ENCODE assay signal across 10 mouse cellular contexts in the genomic region with DNA sequence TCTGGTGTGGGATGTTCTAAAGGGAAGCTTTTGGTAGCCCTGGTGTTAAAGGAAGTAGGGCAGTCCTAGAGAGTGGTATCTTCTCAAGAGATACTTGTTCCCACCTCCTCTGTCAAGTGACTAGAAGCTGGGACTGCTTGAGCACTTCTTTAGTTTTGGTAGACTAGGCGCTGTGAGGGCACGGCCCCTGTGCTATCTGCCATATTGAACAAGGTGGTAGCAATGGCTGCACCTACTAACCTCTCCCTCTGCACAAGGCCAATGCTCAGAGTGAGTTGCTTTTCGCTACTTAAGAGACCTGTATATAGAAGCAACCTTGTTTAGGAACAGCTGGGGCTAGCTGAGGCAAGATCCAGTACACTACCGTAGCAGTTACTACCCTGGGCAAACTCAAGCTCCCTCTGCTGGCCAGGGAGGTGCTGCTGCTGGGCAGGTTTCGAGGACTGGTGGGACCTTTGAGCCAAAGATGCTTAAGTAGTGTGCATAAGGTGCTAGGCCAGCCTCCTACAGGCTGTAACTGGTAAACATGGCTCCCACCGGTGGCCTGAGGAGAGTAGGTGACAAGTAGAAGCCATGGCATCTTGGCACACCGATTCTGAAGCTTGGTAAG. TPM values are rescaled to one million over a fixed set of nuclear protein-coding genes. Genes with fewer than 3 reads are reported as not detected.
DNase-seq lines count a peak whose midpoint lies in the region; ATAC-seq and TF ChIP-seq lines count a peak whose summit lies in the region.
"Had no signal": no experiment of that assay in that cellular context is flagged by ENCODE, and none has a peak within 500 bp of the region (broad histone marks: within the 10 kb centered on the region; RNA-seq: fewer than 3 reads in every experiment).

No protein-coding gene starts in this region.

- no peak for DNase-seq in hindbrain, postnatal 0 days (ENCODE audit: low spot score)
- DNase-seq in hindbrain, embryonic 14.5 days (ENCODE audit: low spot score), result no peak
- peak; percentile 18 for DNase-seq in c-Kit-positive CD71-positive TER-119-positive erythroid progenitor cells, embryonic 14.5 days (ENCODE audit: low spot score)
- peak in 1 of 3 experiments; percentile 35 for DNase-seq in liver, embryonic 14.5 days (ENCODE audit: low read depth in 3 of 3, low spot score in 3 of 3)
- DNase-seq in thymus, postnatal 14 days, result peak; percentile 33
- DNase-seq in cerebellum, adult 11 months, result no peak
- DNase-seq in frontal cortex, postnatal 10 days (ENCODE audit: low spot score in 2 of 2), result no peak

- H3K4me3 ChIP-seq in hindbrain, postnatal 0 days (ENCODE audit: low read length), result no peak overlapping the region
- no peak overlapping the region for H3K4me3 ChIP-seq in hindbrain, embryonic 14.5 days (replicated peaks; ENCODE audit: low read length)
- H3K4me3 ChIP-seq in ES-Bruce4 (ENCODE audit: low read depth, low read length), result no peak overlapping the region
- H3K4me3 ChIP-seq in liver, embryonic 14.5 days (ENCODE audit: insufficient read depth in 1 of 2, low read depth in 2 of 2, low read length in 2 of 2), result no peak overlapping the region
- H3K4me3 ChIP-seq: embryonic facial prominence, embryonic 13.5 days; midbrain, embryonic 12.5 days had no signal

- H3K27ac ChIP-seq in hindbrain, postnatal 0 days, result no peak overlapping the region
- H3K27ac ChIP-seq in hindbrain, embryonic 14.5 days, result no peak overlapping the region
- H3K27ac ChIP-seq in ES-Bruce4 (ENCODE audit: insufficient read depth, low read length), result 0 out of 2 replicates have a peak overlapping the region, but pooled peaks have one; percentile 3
- no peak overlapping the region for H3K27ac ChIP-seq in liver, embryonic 14.5 days
- H3K27ac ChIP-seq: embryonic facial prominence, embryonic 13.5 days; midbrain, embryonic 12.5 days had no signal

- TF ChIP-seq CTCF in hindbrain, postnatal 0 days (IDR thresholded peaks at IDR 0.05; ENCODE audit: low read depth), result peak; percentile 48
- TF ChIP-seq CTCF in ES-Bruce4 (IDR thresholded peaks at IDR 0.05; ENCODE audit: low read depth, low read length), result peak; percentile 60
- peak; percentile 80 for TF ChIP-seq CTCF in liver, embryonic 14.5 days (IDR thresholded peaks at IDR 0.05; ENCODE audit: low read depth)

- H3K9ac ChIP-seq in hindbrain, postnatal 0 days (replicated peaks; ENCODE audit: low read length), result no peak overlapping the region
- H3K9ac ChIP-seq in hindbrain, embryonic 14.5 days, result no peak overlapping the region
- no peak overlapping the region for H3K9ac ChIP-seq in ES-Bruce4 (ENCODE audit: low read depth, poor library complexity, severe bottlenecking)
- no peak overlapping the region for H3K9ac ChIP-seq in liver, embryonic 14.5 days (replicated peaks)
- H3K9ac ChIP-seq: embryonic facial prominence, embryonic 13.5 days; midbrain, embryonic 12.5 days had no signal

- no peaks in the 10 kb centered on the region for H3K27me3 ChIP-seq in hindbrain, postnatal 0 days (ENCODE audit: insufficient read depth, low read length)
- H3K27me3 ChIP-seq in hindbrain, embryonic 14.5 days (ENCODE audit: control insufficient read depth, insufficient read depth, low read length), result no peaks in the 10 kb centered on the region
- H3K27me3 ChIP-seq in ES-Bruce4 (ENCODE audit: control insufficient read depth, insufficient read depth, low read length, poor library complexity, severe bottlenecking), result no peaks in the 10 kb centered on the region
- no peaks in the 10 kb centered on the region for H3K27me3 ChIP-seq in liver, embryonic 14.5 days (ENCODE audit: control insufficient read depth, insufficient read depth, low read length)
- H3K27me3 ChIP-seq: embryonic facial prominence, embryonic 13.5 days; midbrain, embryonic 12.5 days had no signal

- TF ChIP-seq POLR2A in ES-Bruce4 (IDR thresholded peaks at IDR 0.05; ENCODE audit: insufficient read depth, low read length), result no peak

- ATAC-seq in hindbrain, postnatal 0 days, result 0 out of 2 replicates have a peak, but pooled peaks have one; percentile 19
- ATAC-seq in hindbrain, embryonic 14.5 days (ENCODE audit: low FRiP score), result no peak
- ATAC-seq in liver, embryonic 14.5 days (ENCODE audit: insufficient read depth), result peak; percentile 37; the same call in 1 of the 2 replicates

- no peaks in the 10 kb centered on the region for H3K4me1 ChIP-seq in hindbrain, postnatal 0 days (ENCODE audit: insufficient read depth, low read length)
- H3K4me1 ChIP-seq in hindbrain, embryonic 14.5 days (replicated peaks; ENCODE audit: control insufficient read depth, insufficient read depth, low read length), result no peaks in the 10 kb centered on the region
- H3K4me1 ChIP-seq in ES-Bruce4 (ENCODE audit: control insufficient read depth, insufficient read depth, low read length), result no peaks in the 10 kb centered on the region
- no peaks in the 10 kb centered on the region for H3K4me1 ChIP-seq in liver, embryonic 14.5 days (replicated peaks; ENCODE audit: control insufficient read depth in 2 of 2, insufficient read depth in 2 of 2, low read length in 1 of 2)
- H3K4me1 ChIP-seq: midbrain, embryonic 12.5 days had no signal

- no peak for TF ChIP-seq EP300 in ES-Bruce4 (IDR thresholded peaks at IDR 0.05; ENCODE audit: insufficient read depth, low read depth, low read length)
- TF ChIP-seq EP300 in liver, embryonic 14.5 days (IDR thresholded peaks at IDR 0.05; ENCODE audit: low read depth), result no peak

- 94% methylated on average over 7 of the region's 7 CpGs for WGBS in hindbrain, postnatal 0 days
- 95% methylated on average over 7 of the region's 7 CpGs for WGBS in hindbrain, embryonic 14.5 days
- WGBS in liver, embryonic 14.5 days (ENCODE audit: insufficient replicate concordance), result 75% methylated on average over 7 of the region's 7 CpGs

- no peak overlapping the region for H3K4me2 ChIP-seq in hindbrain, postnatal 0 days (ENCODE audit: low read depth, low read length)
- H3K4me2 ChIP-seq in hindbrain, embryonic 14.5 days (replicated peaks), result no peak overlapping the region
- no peak overlapping the region for H3K4me2 ChIP-seq in liver, embryonic 14.5 days (ENCODE audit: low read depth)
- H3K4me2 ChIP-seq: embryonic facial prominence, embryonic 13.5 days; midbrain, embryonic 12.5 days had no signal

- H3K9me3 ChIP-seq in hindbrain, postnatal 0 days (ENCODE audit: low read length), result no peaks in the 10 kb centered on the region
- H3K9me3 ChIP-seq in hindbrain, embryonic 14.5 days (ENCODE audit: control insufficient read depth, low read length), result no peaks in the 10 kb centered on the region
- no peaks in the 10 kb centered on the region for H3K9me3 ChIP-seq in ES-Bruce4 (replicated peaks; ENCODE audit: control insufficient read depth, insufficient read depth, low read length, poor library complexity, severe bottlenecking)
- H3K9me3 ChIP-seq in liver, embryonic 14.5 days (ENCODE audit: control insufficient read depth, low read length), result no peaks in the 10 kb centered on the region
- H3K9me3 ChIP-seq: embryonic facial prominence, embryonic 13.5 days; midbrain, embryonic 12.5 days had no signal

- H3K36me3 ChIP-seq in hindbrain, postnatal 0 days (ENCODE audit: insufficient read depth, low read length), result peaks cover 74% of the 10 kb centered on the region
- peaks cover 93% of the 10 kb centered on the region for H3K36me3 ChIP-seq in hindbrain, embryonic 14.5 days (replicated peaks; ENCODE audit: control insufficient read depth, insufficient read depth)
- H3K36me3 ChIP-seq in ES-Bruce4 (ENCODE audit: control insufficient read depth, insufficient read depth, low read length, poor library complexity, severe bottlenecking), result peaks cover 67% of the 10 kb centered on the region
- H3K36me3 ChIP-seq in liver, embryonic 14.5 days (replicated peaks; ENCODE audit: control insufficient read depth, insufficient read depth, low read depth), result peaks cover 26% of the 10 kb centered on the region

RNA-seq across cellular contexts. Expression of a gene that starts 30.5 kb away (rescaled TPM):
- total RNA-seq in hindbrain, postnatal 0 days (2014; rRNA removed), result 197 and 198 TPM in 2 replicates
- polyA plus RNA-seq in hindbrain, postnatal 0 days (2015; fragmentation: Nextera tagmentation; extraction: Ambion mirVana), result 409 and 418 TPM in 2 replicates
- polyA plus RNA-seq in hindbrain, embryonic 14.5 days (2014; fragmentation: Nextera tagmentation; extraction: Ambion mirVana), result 461 and 492 TPM in 2 replicates
- polyA plus RNA-seq in ES-Bruce4 (2011; ENCODE audit: insufficient read depth, insufficient read length, low read depth, missing spikeins), result 752 and 769 TPM in 2 replicates
- 19.5 and 33.1 TPM in 2 replicates for polyA plus RNA-seq in liver, embryonic 14.5 days (2012; rRNA removed)
- polyA plus RNA-seq in liver, embryonic 14.5 days (2014; fragmentation: Nextera tagmentation; extraction: Ambion mirVana), result 123 and 129 TPM in 2 replicates

Comparison
In these comparisons a context has a peak if more than half of its experiments do, and no peak if none do; other contexts are left out.
1. DNase-seq: peak in c-Kit-positive CD71-positive TER-119-positive erythroid progenitor cells, embryonic 14.5 days (single experiment) and thymus, postnatal 14 days (single experiment); none in hindbrain, postnatal 0 days (single experiment), hindbrain, embryonic 14.5 days (single experiment), cerebellum, adult 11 months (single experiment) and frontal cortex, postnatal 10 days (0 of 2).
2. Peak in every context shown above with its lines, with median percentiles within 50 percentile points of each other: CTCF ChIP-seq.